Mouse (Mus musculus) midbrain, embryonic 11.5 days (tissue): ENCODE results near the gene Med6. TPM values are rescaled to one million over a fixed set of nuclear protein-coding genes. Genes with fewer than 3 reads are reported as not detected.

Source experiments
- ATAC-seq: fragments of 200-750 bp; cut with Nextera tagmentation; 2 replicates; pipeline ENCODE4 v1.8.0; 2017; ENCODE audit warnings: moderate TSS enrichment, moderate library complexity; ENCODE audit not compliant: low FRiP score
- DNase-seq: peaks from one replicate; pipeline ENCODE4 v3.0.0; 2015; ENCODE audit warnings: low spot score; ENCODE audit errors: missing footprints
- H3K27ac ChIP-seq: fragments of 300-500 bp; sonication (generic); 2 replicates; pipeline ENCODE4 v1.5.1; 2014; ENCODE audit warnings: low read depth, low read length
- H3K27me3 ChIP-seq: fragments of 300-500 bp; sonication (generic); 2 replicates; pipeline ENCODE4 v1.6.1; 2014; ENCODE audit warnings: mild to moderate bottlenecking, low read length, moderate library complexity, mixed read lengths; ENCODE audit not compliant: control insufficient read depth, insufficient read depth
- H3K36me3 ChIP-seq: fragments of 300-500 bp; sonication (generic); 2 replicates; pipeline ENCODE4 v1.6.1; 2014; ENCODE audit warnings: mild to moderate bottlenecking, low read length, moderate library complexity, mixed read lengths; ENCODE audit not compliant: control insufficient read depth, insufficient read depth
- H3K4me1 ChIP-seq: fragments of 300-500 bp; sonication (generic); 2 replicates; pipeline ENCODE4 v1.6.1; 2014; ENCODE audit warnings: low read length; ENCODE audit not compliant: control insufficient read depth, insufficient read depth
- H3K4me2 ChIP-seq: fragments of 300-500 bp; sonication (generic); 2 replicates; pipeline ENCODE4 v1.6.1; 2014; ENCODE audit warnings: mild to moderate bottlenecking, moderate library complexity
- H3K4me3 ChIP-seq: fragments of 300-500 bp; sonication (generic); 2 replicates; pipeline ENCODE4 v1.5.1; 2014; ENCODE audit warnings: low read depth, low read length
- H3K9ac ChIP-seq: fragments of 300-500 bp; sonication (generic); 2 replicates; pipeline ENCODE4 v1.6.1; 2014; ENCODE audit warnings: low read length
- H3K9me3 ChIP-seq: fragments of 300-500 bp; sonication (generic); 2 replicates; pipeline ENCODE4 v1.6.1; 2016; ENCODE audit warnings: low read length; ENCODE audit not compliant: control insufficient read depth
- WGBS: fragments of 180-500 bp; shearing (Covaris S2); extraction: QIAGEN DNeasy Blood & Tissue Kit; methylation state at CpG from one replicate; pipeline ENCODE4 v1.1.7; 2014; 5-methylcytosine and 5-hydroxymethylcytosine counted together
- polyA plus RNA-seq: library from polyadenylated mRNA; unstranded; fragments of >200 nt; fragmentation: Nextera tagmentation; extraction: Ambion mirVana; gene quantifications from 2 replicates; pipeline ENCODE4 v1.2.1, GENCODE M21; 2014

The Med6 gene
- 80.7 and 89.0 TPM in 2 replicates for polyA plus RNA-seq

DNA sequence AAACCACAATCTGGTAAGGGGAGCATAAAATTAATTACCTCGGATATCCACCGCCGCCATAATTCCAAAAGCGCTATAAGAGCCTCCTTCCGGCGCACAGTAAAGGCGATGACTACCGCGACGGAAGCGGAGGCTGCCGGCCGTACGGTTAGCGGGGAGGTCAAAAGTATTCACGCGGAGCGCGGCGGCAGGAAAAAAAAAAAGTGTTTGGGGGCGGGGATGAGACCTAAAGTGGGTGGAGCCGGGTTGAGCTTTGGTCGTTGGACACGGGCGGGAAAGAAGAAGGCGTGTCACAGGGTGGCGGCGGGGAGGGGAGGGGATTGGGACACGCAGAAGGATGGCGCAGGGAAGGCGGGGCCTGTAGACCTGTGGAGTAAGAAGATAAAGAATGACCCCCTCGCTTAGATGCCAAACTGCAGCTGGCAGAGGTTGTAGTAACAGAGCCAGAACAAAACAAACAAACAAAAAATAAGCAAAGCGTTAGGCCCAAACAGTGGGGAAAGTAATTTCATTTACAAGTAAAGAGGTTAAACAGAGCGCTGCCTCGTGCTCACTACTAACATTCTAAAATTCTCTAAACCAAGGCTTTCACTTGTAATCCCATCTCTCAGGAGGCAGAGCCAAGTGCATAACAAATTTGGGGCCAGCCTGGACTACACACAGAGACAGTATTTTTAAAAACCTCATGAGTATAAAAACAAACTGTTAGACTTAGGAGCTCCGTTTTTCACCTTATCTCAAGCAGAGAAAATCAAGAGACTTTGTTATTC is at the start of gene Med6:
Gene Med6 (minus strand): TSS at position 107 of the 770 bp plus-strand sequence.
- peak within 1 kb of the TSS; percentile 77 for H3K9ac ChIP-seq
- peak; percentile 98 for ATAC-seq
- 4% methylated on average over 36 of the region's 36 CpGs for WGBS
- no peaks in the 10 kb centered on the region for H3K9me3 ChIP-seq
- peak within 1 kb of the TSS; percentile 74 for H3K4me2 ChIP-seq
- H3K4me3 ChIP-seq: peak within 1 kb of the TSS; percentile 80
- H3K27me3 ChIP-seq: no peaks in the 10 kb centered on the region
- DNase-seq: peak; percentile 100
- no peaks in the 10 kb centered on the region for H3K36me3 ChIP-seq
- H3K27ac ChIP-seq: no peak within 1 kb of the TSS
- peaks cover 5% of the 10 kb centered on the region; the same call in 1 of the 2 replicates for H3K4me1 ChIP-seq

- DNase-seq: no peak
- Histone ChIP-seq H3K27me3 (no peaks in the 10 kb centered on the region), H3K4me2 (peak overlapping the region; percentile 9; the same call in 1 of the 2 replicates), H3K36me3 (no peaks in the 10 kb centered on the region), H3K4me3 (no peak overlapping the region), H3K4me1 (peaks cover 5% of the 10 kb centered on the region; the same call in 1 of the 2 replicates), H3K27ac (no peak overlapping the region), H3K9me3 (no peaks in the 10 kb centered on the region), H3K9ac (no peak overlapping the region)
- WGBS: 30% methylated on average over 11 of the region's 11 CpGs
- ATAC-seq: no peak
Measured at GRCm38 (mm10) chr12:81642361-81643082, 47.7 kb upstream of the Med6 start.

DNA sequence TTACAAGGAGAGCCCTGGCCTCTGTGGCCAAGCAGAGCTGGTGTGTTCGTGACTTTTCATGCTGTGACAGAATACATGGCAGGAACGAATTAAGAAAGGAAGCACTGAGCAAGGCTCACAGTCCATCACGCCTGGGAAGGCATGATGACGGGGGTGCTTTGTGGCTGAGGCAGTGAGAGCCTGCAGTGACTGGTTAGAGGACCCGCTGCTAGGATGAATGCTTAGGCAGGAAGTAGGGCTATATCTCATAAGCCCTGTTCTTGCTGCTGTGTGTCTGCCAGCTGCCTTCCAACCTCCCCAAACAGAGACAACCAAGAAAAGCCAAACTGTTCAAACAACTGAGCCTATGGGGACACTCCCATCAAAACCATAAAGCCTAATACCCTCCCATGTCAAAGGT is 45.8 kb upstream of the Med6 start:
- DNase-seq (no peak), ATAC-seq (no peak)
- Histone ChIP-seq H3K27ac (no peak overlapping the region), H3K27me3 (no peaks in the 10 kb centered on the region), H3K4me3 (no peak overlapping the region), H3K4me1 (peaks cover 5% of the 10 kb centered on the region; the same call in 1 of the 2 replicates), H3K9ac (no peak overlapping the region), H3K9me3 (no peaks in the 10 kb centered on the region), H3K4me2 (no peak overlapping the region), H3K36me3 (no peaks in the 10 kb centered on the region)
- 64% methylated on average over 5 of the region's 5 CpGs for WGBS

GRCm38 (mm10) chr12:81633246-81633645 is 38.4 kb upstream of the Med6 start:
- no peak overlapping the region for H3K27ac ChIP-seq
- no peaks in the 10 kb centered on the region for H3K27me3 ChIP-seq
- H3K9ac ChIP-seq: no peak overlapping the region
- no peaks in the 10 kb centered on the region for H3K9me3 ChIP-seq
- DNase-seq (peak; percentile 79), ATAC-seq (no peak)
- no peaks in the 10 kb centered on the region for H3K36me3 ChIP-seq
- H3K4me1 ChIP-seq: peaks cover 9% of the 10 kb centered on the region; the same call in 1 of the 2 replicates
- no peak overlapping the region for H3K4me2 ChIP-seq
- 88% methylated on average over 2 of the region's 2 CpGs for WGBS
- no peak overlapping the region for H3K4me3 ChIP-seq

DNA sequence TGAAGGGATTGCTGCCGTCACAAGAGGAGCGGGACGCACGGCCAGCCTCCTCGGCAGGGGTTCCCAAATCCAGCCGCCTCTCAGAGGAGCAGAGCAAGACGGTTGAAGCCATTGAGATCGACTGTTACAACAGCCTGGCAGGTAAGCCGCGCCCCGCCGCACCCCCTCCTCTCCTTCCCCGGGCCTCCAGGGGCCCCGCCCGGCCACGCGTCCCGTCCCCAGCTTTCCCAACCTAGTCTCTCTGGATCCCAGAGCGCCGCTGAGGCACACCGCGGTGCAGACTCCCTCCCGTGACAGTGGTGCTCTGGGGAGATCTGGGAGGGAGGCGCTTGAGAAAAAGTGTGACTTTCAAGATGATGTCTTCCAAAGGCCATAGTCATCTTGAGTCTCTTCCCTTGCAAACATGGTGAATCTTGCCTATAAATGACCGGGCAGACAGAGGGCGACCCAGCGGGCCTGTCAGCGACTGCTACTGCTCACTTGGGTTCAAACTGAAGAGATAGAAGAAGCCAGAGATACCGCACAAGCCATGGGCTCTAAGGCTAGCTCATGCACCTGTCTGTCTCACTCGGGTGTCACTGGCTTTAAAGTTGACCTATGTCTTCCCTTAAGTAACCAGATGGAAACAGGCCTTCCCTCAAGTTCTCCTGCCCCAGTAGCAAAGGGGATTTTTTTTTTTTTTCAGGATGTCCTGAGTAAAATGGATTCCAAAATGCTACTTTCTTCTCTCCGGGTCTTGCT is 37.0 kb upstream of the Med6 start:
- ATAC-seq (peak; percentile 57), DNase-seq (peak; percentile 94)
- H3K9me3 ChIP-seq: no peaks in the 10 kb centered on the region
- 2% methylated on average over 31 of the region's 31 CpGs for WGBS
- peak overlapping the region; percentile 81 for H3K9ac ChIP-seq
- no peaks in the 10 kb centered on the region for H3K27me3 ChIP-seq
- H3K36me3 ChIP-seq: no peaks in the 10 kb centered on the region
- peak overlapping the region; percentile 94 for H3K4me2 ChIP-seq
- H3K4me3 ChIP-seq: peak overlapping the region; percentile 49
- H3K27ac ChIP-seq: 0 out of 2 replicates have a peak overlapping the region, but pooled peaks have one; percentile 37
- peaks cover 9% of the 10 kb centered on the region; the same call in 1 of the 2 replicates for H3K4me1 ChIP-seq

DNA sequence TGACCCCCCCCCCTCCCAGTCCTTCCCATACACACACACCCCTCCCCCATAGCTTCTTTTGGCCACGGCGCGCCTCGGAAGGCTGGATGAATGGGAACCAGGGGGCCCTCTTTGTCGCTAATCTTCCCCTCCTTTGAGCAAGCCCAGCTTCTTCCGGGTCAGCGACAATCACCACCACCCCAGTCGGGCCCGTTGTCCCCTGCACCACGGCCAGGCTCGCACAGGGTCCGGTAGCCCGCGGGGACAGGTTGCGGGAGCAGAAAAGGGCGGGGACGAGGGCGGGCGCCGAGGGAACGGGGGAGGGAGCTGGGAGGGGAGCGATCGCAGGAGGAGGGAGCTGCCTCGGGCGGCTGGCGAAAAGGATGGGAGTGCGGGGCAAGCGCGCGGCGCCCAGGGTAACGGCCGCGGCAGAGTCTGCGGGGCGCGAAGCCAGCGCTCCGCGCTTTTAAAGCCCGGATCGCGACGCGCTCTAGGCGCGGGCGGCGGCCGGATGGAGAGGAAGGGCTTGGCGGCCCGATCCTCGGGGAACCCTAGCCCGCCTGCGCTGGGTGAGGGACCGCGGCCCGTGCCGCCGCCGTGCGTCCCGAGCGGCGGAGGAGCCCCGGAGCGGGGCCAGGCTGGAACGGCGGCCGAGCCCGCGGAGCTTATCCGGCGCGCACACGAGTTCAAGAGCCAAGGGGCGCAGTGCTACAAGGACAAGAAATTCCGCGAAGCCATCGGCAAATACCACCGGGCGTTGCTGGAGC is 36.3 kb upstream of the Med6 start, which contains the start of gene Ttc9:
Gene Ttc9 (plus strand): TSS at position 335 of the 746 bp plus-strand sequence.
- H3K36me3 ChIP-seq: no peaks in the 10 kb centered on the region
- H3K4me3 ChIP-seq: peak within 1 kb of the TSS; percentile 49
- ATAC-seq (peak; percentile 89), DNase-seq (peak; percentile 97)
- H3K9me3 ChIP-seq: no peaks in the 10 kb centered on the region
- H3K27ac ChIP-seq: peak within 1 kb of the TSS; percentile 37; the same call in 1 of the 2 replicates
- H3K4me2 ChIP-seq: peak within 1 kb of the TSS; percentile 94
- under 1% methylated on average over 80 of the region's 82 CpGs for WGBS
- peaks cover 9% of the 10 kb centered on the region; the same call in 1 of the 2 replicates for H3K4me1 ChIP-seq
- no peaks in the 10 kb centered on the region for H3K27me3 ChIP-seq
- peak within 1 kb of the TSS; percentile 81 for H3K9ac ChIP-seq

DNA sequence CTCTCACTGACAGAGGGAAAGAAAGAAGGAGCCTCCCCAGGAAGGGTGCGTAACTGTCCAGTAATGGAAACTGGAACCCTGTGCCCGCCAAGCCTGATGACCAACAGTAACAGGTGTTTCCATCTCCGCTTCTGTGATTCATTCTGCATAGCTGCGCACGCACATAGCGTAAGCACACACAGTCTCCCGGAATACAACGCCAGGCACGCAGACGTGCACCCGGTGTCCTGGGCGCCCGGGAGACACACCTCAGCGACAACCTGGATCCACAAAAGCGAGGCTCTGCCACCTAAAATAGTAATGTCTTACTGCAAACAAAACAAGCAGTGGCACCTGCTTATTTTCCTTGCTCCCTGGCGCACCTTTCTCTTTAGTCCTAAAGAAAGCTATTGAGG is 35.7 kb upstream of the Med6 start:
- H3K9me3 ChIP-seq: no peaks in the 10 kb centered on the region
- H3K4me3 ChIP-seq: peak overlapping the region; percentile 49
- H3K9ac ChIP-seq: peak overlapping the region; percentile 81
- peaks cover 9% of the 10 kb centered on the region; the same call in 1 of the 2 replicates for H3K4me1 ChIP-seq
- H3K4me2 ChIP-seq: peak overlapping the region; percentile 94
- no peaks in the 10 kb centered on the region for H3K27me3 ChIP-seq
- no peaks in the 10 kb centered on the region for H3K36me3 ChIP-seq
- ATAC-seq: peak; percentile 61
- 2% methylated on average over 16 of the region's 16 CpGs for WGBS
- DNase-seq: no peak
- H3K27ac ChIP-seq: no peak overlapping the region; the same call in 1 of the 2 replicates

GRCm38 (mm10) chr12:81628091-81628490 is 33.3 kb upstream of the Med6 start:
- ATAC-seq (no peak), DNase-seq (no peak)
- H3K9ac ChIP-seq: no peak overlapping the region
- no peak overlapping the region for H3K27ac ChIP-seq
- no peaks in the 10 kb centered on the region for H3K27me3 ChIP-seq
- H3K9me3 ChIP-seq: no peaks in the 10 kb centered on the region
- H3K4me3 ChIP-seq: no peak overlapping the region
- peaks cover 9% of the 10 kb centered on the region; the same call in 1 of the 2 replicates for H3K4me1 ChIP-seq
- WGBS: 89% methylated on average over 4 of the region's 4 CpGs
- no peaks in the 10 kb centered on the region for H3K36me3 ChIP-seq
- H3K4me2 ChIP-seq: no peak overlapping the region
